Mouse (Mus musculus): ENCODE results near the gene Rgcc. TPM values are rescaled to one million over a fixed set of nuclear protein-coding genes. Genes with fewer than 3 reads are reported as not detected.

Rgcc gene
- polyA plus RNA-seq, 1 experiment from 2014 or later: 16.5 TPM

DNA sequence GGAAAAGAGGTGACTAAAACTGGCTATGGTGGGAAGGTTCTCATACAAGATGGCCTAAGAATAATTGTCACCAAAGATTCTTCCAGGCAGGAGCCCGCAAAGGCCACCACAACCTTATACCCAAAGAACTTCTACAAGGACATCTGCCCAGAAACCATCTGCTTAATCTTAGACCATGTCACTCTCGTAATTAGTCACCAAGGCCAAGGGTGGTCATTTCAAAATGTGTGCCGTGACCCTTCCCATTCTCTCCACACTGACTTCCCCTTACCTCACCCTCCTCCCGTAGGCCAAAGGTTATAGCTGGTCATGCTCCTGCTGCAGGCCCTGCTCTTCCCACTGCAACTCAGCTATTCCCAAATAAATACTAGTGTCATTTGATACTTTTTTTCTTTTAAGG lies 22.5 kb downstream of the Rgcc start:
- no peak for ATAC-seq (ENCODE audit: insufficient number of reproducible peaks, insufficient read depth, low FRiP score, low read depth)
- Histone ChIP-seq H3K4me2 (ENCODE audit: low read length) (no peak overlapping the region), H3K36me3 (ENCODE audit: control insufficient read depth, insufficient read depth, low read length) (no peaks in the 10 kb centered on the region), H3K9me3 (ENCODE audit: control insufficient read depth, low read length) (peaks cover 4% of the 10 kb centered on the region; the same call in 1 of the 2 replicates), H3K9ac (ENCODE audit: low read length) (no peak overlapping the region), H3K4me1 (ENCODE audit: control insufficient read depth in 2 of 2, insufficient read depth in 2 of 2, low read length in 2 of 2) (peaks cover 7% of the 10 kb centered on the region in 2 experiments), H3K27ac (replicated peaks in 1 of 2; ENCODE audit: control insufficient read depth in 1 of 2, insufficient read depth in 1 of 2, low read depth in 2 of 2, low read length in 2 of 2) (no peak overlapping the region), H3K27me3 (ENCODE audit: control insufficient read depth, insufficient read depth, low read length) (no peaks in the 10 kb centered on the region), H3K4me3 (ENCODE audit: control insufficient read depth in 1 of 2, insufficient read depth in 1 of 2, low read depth in 1 of 2, low read length in 2 of 2) (no peak overlapping the region)
- WGBS: 87% methylated on average over 4 of the region's 4 CpGs

DNA sequence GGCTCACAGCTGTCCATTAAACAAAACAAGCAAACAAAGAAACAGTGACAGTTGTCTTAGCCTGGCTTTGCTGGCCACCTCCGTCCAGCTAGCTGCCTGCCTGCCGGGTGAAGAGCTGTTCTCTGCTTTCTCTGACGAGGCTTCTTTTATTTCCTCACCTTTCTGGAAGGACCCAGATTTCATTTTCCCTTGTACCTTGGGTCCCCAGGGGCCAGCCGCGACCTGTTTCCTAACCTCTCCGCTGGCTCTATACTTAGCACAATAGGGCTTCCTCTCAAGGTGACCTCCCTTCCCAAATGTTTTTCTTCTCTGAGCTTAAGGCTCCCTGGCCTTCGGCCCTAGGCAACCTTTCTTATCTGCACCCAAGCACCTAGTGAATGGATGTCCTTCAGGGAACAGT lies 23.5 kb downstream of the Rgcc start:
- Histone ChIP-seq H3K27ac (replicated peaks in 1 of 2; ENCODE audit: control insufficient read depth in 1 of 2, insufficient read depth in 1 of 2, low read depth in 2 of 2, low read length in 2 of 2) (no peak overlapping the region), H3K4me1 (ENCODE audit: control insufficient read depth in 2 of 2, insufficient read depth in 2 of 2, low read length in 2 of 2) (peaks cover 7 to 11% of the 10 kb centered on the region in 2 experiments), H3K27me3 (ENCODE audit: control insufficient read depth, insufficient read depth, low read length) (no peaks in the 10 kb centered on the region), H3K9ac (ENCODE audit: low read length) (no peak overlapping the region), H3K4me2 (ENCODE audit: low read length) (no peak overlapping the region), H3K9me3 (ENCODE audit: control insufficient read depth, low read length) (no peaks in the 10 kb centered on the region), H3K36me3 (ENCODE audit: control insufficient read depth, insufficient read depth, low read length) (no peaks in the 10 kb centered on the region), H3K4me3 (ENCODE audit: control insufficient read depth in 1 of 2, insufficient read depth in 1 of 2, low read depth in 1 of 2, low read length in 2 of 2) (no peak overlapping the region)
- ATAC-seq (ENCODE audit: insufficient number of reproducible peaks, insufficient read depth, low FRiP score, low read depth): no peak
- WGBS: 29% methylated on average over 7 of the region's 7 CpGs

DNA sequence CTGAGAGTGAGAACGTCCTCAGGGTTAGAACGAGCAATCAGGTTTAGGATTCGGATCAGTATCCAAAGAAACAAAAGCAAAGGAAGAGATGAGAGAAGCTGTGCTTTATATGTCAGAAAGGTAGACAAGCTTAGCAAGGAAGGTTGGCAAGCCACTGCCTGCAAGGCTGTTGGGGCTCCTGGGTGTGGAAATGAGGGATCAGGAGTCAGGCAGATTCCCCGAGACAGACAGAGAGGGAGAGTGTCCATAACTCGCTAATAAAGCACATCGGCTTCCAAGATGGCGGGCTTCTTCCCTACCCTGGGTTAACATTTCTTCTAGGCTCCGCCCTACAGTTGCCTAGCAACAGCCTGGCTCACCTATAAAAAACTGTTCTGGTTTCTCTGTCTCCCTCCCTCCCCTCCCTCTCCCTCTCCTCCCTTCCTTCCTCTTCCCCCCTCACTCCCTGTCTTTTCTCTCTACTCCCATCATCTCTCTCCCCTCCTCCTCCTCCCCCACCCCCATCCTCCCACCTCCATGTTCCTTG lies 25.5 kb downstream of the Rgcc start:
- no peak overlapping the region for H3K4me3 ChIP-seq (ENCODE audit: control insufficient read depth in 1 of 2, insufficient read depth in 1 of 2, low read depth in 1 of 2, low read length in 2 of 2)
- H3K4me2 ChIP-seq (ENCODE audit: low read length): no peak overlapping the region
- H3K27ac ChIP-seq (replicated peaks in 1 of 2; ENCODE audit: control insufficient read depth in 1 of 2, insufficient read depth in 1 of 2, low read depth in 2 of 2, low read length in 2 of 2): no peak overlapping the region
- H3K36me3 ChIP-seq (ENCODE audit: control insufficient read depth, insufficient read depth, low read length): no peaks in the 10 kb centered on the region
- peaks cover 7 to 11% of the 10 kb centered on the region in 2 experiments for H3K4me1 ChIP-seq (ENCODE audit: control insufficient read depth in 2 of 2, insufficient read depth in 2 of 2, low read length in 2 of 2)
- H3K27me3 ChIP-seq (ENCODE audit: control insufficient read depth, insufficient read depth, low read length): no peaks in the 10 kb centered on the region
- 79% methylated on average over 8 of the region's 8 CpGs for WGBS
- H3K9ac ChIP-seq (ENCODE audit: low read length): no peak overlapping the region
- H3K9me3 ChIP-seq (ENCODE audit: control insufficient read depth, low read length): no peaks in the 10 kb centered on the region
- ATAC-seq (ENCODE audit: insufficient number of reproducible peaks, insufficient read depth, low FRiP score, low read depth): no peak

DNA sequence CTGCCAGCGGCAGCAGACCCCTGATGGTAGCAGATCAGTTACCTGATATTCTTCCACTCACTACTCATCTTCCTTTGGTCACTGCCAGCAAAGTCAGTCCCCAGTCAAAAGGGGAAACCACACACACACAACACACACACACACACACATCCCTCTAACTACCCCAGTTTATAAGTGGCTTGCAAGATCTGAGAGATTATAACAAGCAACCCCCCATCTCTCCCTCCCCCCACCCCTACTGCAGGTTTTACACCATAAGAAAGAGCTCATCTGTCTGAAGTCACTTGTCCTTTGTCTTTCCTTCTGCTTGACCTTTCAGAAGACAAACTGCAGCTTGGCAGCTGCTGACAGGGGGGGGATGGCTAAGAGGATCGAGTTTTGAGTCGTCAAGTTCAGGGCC lies 26.0 kb downstream of the Rgcc start:
- no peak overlapping the region for H3K27ac ChIP-seq (replicated peaks in 1 of 2; ENCODE audit: control insufficient read depth in 1 of 2, insufficient read depth in 1 of 2, low read depth in 2 of 2, low read length in 2 of 2)
- no peak for ATAC-seq (ENCODE audit: insufficient number of reproducible peaks, insufficient read depth, low FRiP score, low read depth)
- H3K4me1 ChIP-seq (ENCODE audit: control insufficient read depth in 2 of 2, insufficient read depth in 2 of 2, low read length in 2 of 2): peaks cover 7 to 11% of the 10 kb centered on the region in 2 experiments
- no peaks in the 10 kb centered on the region for H3K36me3 ChIP-seq (ENCODE audit: control insufficient read depth, insufficient read depth, low read length)
- no peak overlapping the region for H3K4me3 ChIP-seq (ENCODE audit: control insufficient read depth in 1 of 2, insufficient read depth in 1 of 2, low read depth in 1 of 2, low read length in 2 of 2)
- H3K9ac ChIP-seq (ENCODE audit: low read length): no peak overlapping the region
- no peak overlapping the region for H3K4me2 ChIP-seq (ENCODE audit: low read length)
- 0 out of 2 replicates have a peak, but pooled peaks cover 2% of the 10 kb centered on the region for H3K9me3 ChIP-seq (ENCODE audit: control insufficient read depth, low read length)
- H3K27me3 ChIP-seq (ENCODE audit: control insufficient read depth, insufficient read depth, low read length): no peaks in the 10 kb centered on the region
- WGBS: 36% methylated on average over 3 of the region's 3 CpGs

DNA sequence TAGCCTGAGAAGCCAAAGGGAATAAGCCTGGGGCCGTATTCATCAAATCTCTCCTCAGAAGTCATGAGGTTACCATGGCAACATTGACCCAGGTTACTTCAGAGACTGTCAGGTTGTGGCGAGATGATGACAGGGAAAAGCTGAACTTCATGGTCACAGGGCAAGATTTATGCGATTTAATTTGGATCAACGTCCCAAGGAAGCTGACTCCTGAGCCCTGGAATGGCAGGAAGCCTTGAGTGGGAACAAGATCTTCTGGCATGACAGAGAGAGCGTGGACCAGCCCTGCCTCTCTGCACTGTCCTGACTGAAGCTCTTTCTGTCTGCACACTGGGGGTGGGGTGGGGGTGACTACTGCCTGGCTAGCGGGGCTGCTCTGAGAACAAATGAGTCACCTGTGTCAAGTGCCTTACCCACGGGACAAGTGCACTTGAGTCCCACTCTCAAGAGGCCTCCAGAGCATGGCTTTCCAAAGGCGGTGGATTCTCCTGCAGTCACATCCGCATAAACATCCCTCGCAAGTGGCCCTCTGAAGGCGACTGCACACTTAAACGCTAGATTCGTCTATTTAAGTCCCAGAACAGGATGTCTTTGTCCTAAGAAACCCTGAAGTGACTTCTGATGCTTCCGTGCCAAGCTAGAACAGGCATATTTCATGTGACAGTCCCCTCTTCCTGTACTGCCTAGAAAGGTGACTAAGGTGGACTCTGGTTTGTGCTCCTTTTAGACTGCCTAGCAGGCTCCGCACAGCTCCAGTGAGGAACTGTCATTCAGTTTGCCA lies 27.6 kb downstream of the Rgcc start:
- H3K36me3 ChIP-seq (ENCODE audit: control insufficient read depth, insufficient read depth, low read length): no peaks in the 10 kb centered on the region

DNA sequence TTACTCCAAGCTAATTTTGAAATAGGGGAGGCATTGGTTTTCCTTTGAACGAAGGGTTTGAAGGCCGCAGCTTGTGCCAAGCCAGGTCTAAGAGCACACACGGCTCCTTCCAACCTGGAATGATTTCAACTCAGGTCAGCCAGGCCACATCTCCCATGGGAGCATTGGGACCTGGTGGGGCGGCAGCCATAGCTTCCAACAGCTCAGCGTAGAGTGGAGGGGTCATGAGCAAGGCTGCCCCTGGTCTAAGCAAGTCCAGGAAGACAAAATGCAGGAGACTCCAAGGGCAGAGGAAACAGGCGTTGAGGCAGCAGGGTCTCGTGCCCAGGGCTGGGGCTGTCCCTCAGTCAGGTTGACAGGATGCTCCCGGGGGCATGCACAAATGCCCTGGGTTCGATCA lies 28.5 kb downstream of the Rgcc start:
- 88% methylated on average over 9 of the region's 9 CpGs for WGBS
- no peak overlapping the region for H3K4me3 ChIP-seq (ENCODE audit: control insufficient read depth in 1 of 2, insufficient read depth in 1 of 2, low read depth in 1 of 2, low read length in 2 of 2)

More for the DNA sequence above, 27.6 kb downstream of the Rgcc start:
- Histone ChIP-seq H3K9me3 (ENCODE audit: control insufficient read depth, low read length) (0 out of 2 replicates have a peak, but pooled peaks cover 4% of the 10 kb centered on the region), H3K4me1 (ENCODE audit: control insufficient read depth in 2 of 2, insufficient read depth in 2 of 2, low read length in 2 of 2) (peaks cover 7 to 11% of the 10 kb centered on the region in 2 experiments), H3K9ac (ENCODE audit: low read length) (no peak overlapping the region), H3K4me2 (ENCODE audit: low read length) (no peak overlapping the region), H3K27ac (replicated peaks in 1 of 2; ENCODE audit: control insufficient read depth in 1 of 2, insufficient read depth in 1 of 2, low read depth in 2 of 2, low read length in 2 of 2) (no peak overlapping the region), H3K4me3 (ENCODE audit: control insufficient read depth in 1 of 2, insufficient read depth in 1 of 2, low read depth in 1 of 2, low read length in 2 of 2) (no peak overlapping the region), H3K27me3 (ENCODE audit: control insufficient read depth, insufficient read depth, low read length) (no peaks in the 10 kb centered on the region)
- ATAC-seq (ENCODE audit: insufficient number of reproducible peaks, insufficient read depth, low FRiP score, low read depth): no peak
- WGBS: 60% methylated on average over 15 of the region's 15 CpGs

DNA sequence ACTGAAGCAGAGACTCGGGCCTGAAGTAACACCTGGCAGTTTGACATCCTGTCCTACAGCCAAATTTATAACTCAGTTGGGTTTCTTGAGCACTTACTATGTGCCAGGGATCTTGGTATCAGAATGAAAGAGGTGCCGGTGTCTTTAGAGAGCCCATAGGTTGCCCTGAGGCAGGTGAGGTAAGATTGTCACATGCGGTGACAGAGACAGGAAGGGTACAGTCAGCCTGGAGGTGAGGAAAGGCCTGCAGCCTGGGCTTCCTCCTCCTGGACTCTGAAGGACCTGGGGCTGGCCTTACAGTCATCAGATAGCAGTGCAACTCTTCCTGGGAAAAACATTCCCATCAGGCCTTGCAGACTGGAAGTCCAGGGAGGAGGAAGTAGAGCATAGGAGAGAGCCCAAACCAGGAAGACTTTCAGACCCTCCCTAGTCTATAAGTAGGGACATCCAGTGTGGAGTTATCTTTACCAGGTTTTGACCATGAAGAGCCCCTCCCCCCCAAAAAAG lies 29.2 kb downstream of the Rgcc start:
- Histone ChIP-seq H3K4me1 (ENCODE audit: control insufficient read depth in 2 of 2, insufficient read depth in 2 of 2, low read length in 2 of 2) (peaks cover 0 to 5% of the 10 kb centered on the region in 2 experiments; a peak in 2 of 4 replicates), H3K4me2 (ENCODE audit: low read length) (no peak overlapping the region), H3K27me3 (ENCODE audit: control insufficient read depth, insufficient read depth, low read length) (no peaks in the 10 kb centered on the region), H3K36me3 (ENCODE audit: control insufficient read depth, insufficient read depth, low read length) (no peaks in the 10 kb centered on the region), H3K9ac (ENCODE audit: low read length) (no peak overlapping the region), H3K9me3 (ENCODE audit: control insufficient read depth, low read length) (0 out of 2 replicates have a peak, but pooled peaks cover 4% of the 10 kb centered on the region), H3K27ac (replicated peaks in 1 of 2; ENCODE audit: control insufficient read depth in 1 of 2, insufficient read depth in 1 of 2, low read depth in 2 of 2, low read length in 2 of 2) (no peak overlapping the region), H3K4me3 (ENCODE audit: control insufficient read depth in 1 of 2, insufficient read depth in 1 of 2, low read depth in 1 of 2, low read length in 2 of 2) (no peak overlapping the region)
- ATAC-seq (ENCODE audit: insufficient number of reproducible peaks, insufficient read depth, low FRiP score, low read depth): no peak
- WGBS: 89% methylated on average over 3 of the region's 3 CpGs

More for the DNA sequence above, 28.5 kb downstream of the Rgcc start:
- no peaks in the 10 kb centered on the region for H3K27me3 ChIP-seq (ENCODE audit: control insufficient read depth, insufficient read depth, low read length)
- H3K36me3 ChIP-seq (ENCODE audit: control insufficient read depth, insufficient read depth, low read length): no peaks in the 10 kb centered on the region
- no peak for ATAC-seq (ENCODE audit: insufficient number of reproducible peaks, insufficient read depth, low FRiP score, low read depth)
- H3K4me2 ChIP-seq (ENCODE audit: low read length): no peak overlapping the region
- H3K9ac ChIP-seq (ENCODE audit: low read length): no peak overlapping the region
- 0 out of 2 replicates have a peak, but pooled peaks cover 4% of the 10 kb centered on the region for H3K9me3 ChIP-seq (ENCODE audit: control insufficient read depth, low read length)
- peaks cover 4 to 9% of the 10 kb centered on the region in 2 experiments for H3K4me1 ChIP-seq (ENCODE audit: control insufficient read depth in 2 of 2, insufficient read depth in 2 of 2, low read length in 2 of 2)
- no peak overlapping the region for H3K27ac ChIP-seq (replicated peaks in 1 of 2; ENCODE audit: control insufficient read depth in 1 of 2, insufficient read depth in 1 of 2, low read depth in 2 of 2, low read length in 2 of 2)
